ENCODE assay signal across 8 mouse cellular contexts in genomic region chr5:44799053-44799860, GRCm38 (mm10). TPM values are rescaled to one million over a fixed set of nuclear protein-coding genes. Genes with fewer than 3 reads are reported as not detected.
DNase-seq lines count a peak whose midpoint lies in the region; ATAC-seq and TF ChIP-seq lines count a peak whose summit lies in the region.

Gene Ldb2 (minus strand): TSS chr5:44799680.

- no peaks in the 10 kb centered on the region for H3K36me3 ChIP-seq in heart, embryonic 10.5 days
- no peaks in the 10 kb centered on the region for H3K36me3 ChIP-seq in kidney, embryonic 14.5 days (ENCODE audit: control insufficient read depth, insufficient read depth, low read length)
- no peaks in the 10 kb centered on the region for H3K36me3 ChIP-seq in limb, embryonic 11.5 days (ENCODE audit: control insufficient read depth, insufficient read depth, low read length)
- H3K36me3 ChIP-seq in midbrain, embryonic 13.5 days: no peaks in the 10 kb centered on the region
- H3K36me3 ChIP-seq in stomach, embryonic 14.5 days (ENCODE audit: control insufficient read depth, insufficient read depth, low read length): no peaks in the 10 kb centered on the region

- peak within 1 kb of the TSS; percentile 41 for H3K4me2 ChIP-seq in kidney, embryonic 14.5 days (replicated peaks; ENCODE audit: low read depth, low read length)
- peak within 1 kb of the TSS; percentile 62 for H3K4me2 ChIP-seq in limb, embryonic 11.5 days (ENCODE audit: low read depth, severe bottlenecking)
- H3K4me2 ChIP-seq in midbrain, embryonic 13.5 days (replicated peaks): peak within 1 kb of the TSS; percentile 62
- H3K4me2 ChIP-seq in stomach, embryonic 14.5 days (replicated peaks; ENCODE audit: low read depth, low read length): peak within 1 kb of the TSS; percentile 55

- H3K27me3 ChIP-seq in heart, embryonic 10.5 days (ENCODE audit: insufficient read depth, poor library complexity, severe bottlenecking): no peaks in the 10 kb centered on the region
- H3K27me3 ChIP-seq in kidney, embryonic 14.5 days (ENCODE audit: control insufficient read depth, insufficient read depth, low read length): no peaks in the 10 kb centered on the region
- no peaks in the 10 kb centered on the region for H3K27me3 ChIP-seq in limb, embryonic 11.5 days (ENCODE audit: control insufficient read depth, insufficient read depth, low read length)
- no peaks in the 10 kb centered on the region for H3K27me3 ChIP-seq in midbrain, embryonic 13.5 days
- no peaks in the 10 kb centered on the region for H3K27me3 ChIP-seq in stomach, embryonic 14.5 days (ENCODE audit: control insufficient read depth, insufficient read depth, low read length)

- TF ChIP-seq POLR2A in brain, embryonic 14.5 days (IDR thresholded peaks at IDR 0.05; ENCODE audit: borderline replicate concordance, extremely low read depth, insufficient read depth, insufficient read length, poor library complexity, severe bottlenecking): no peak
- TF ChIP-seq POLR2A in embryonic fibroblast, embryonic 13.5 days (IDR thresholded peaks at IDR 0.05; ENCODE audit: low read depth, low read length): peak; percentile 83

- peak within 1 kb of the TSS; percentile 21 for H3K4me3 ChIP-seq in embryonic fibroblast, embryonic 13.5 days (ENCODE audit: insufficient read depth, low read length)
- H3K4me3 ChIP-seq in heart, embryonic 10.5 days: peak within 1 kb of the TSS; percentile 60
- peak within 1 kb of the TSS; percentile 51 for H3K4me3 ChIP-seq in kidney, embryonic 14.5 days (ENCODE audit: low read length)
- H3K4me3 ChIP-seq in limb, embryonic 11.5 days (ENCODE audit: low read depth, low read length): peak within 1 kb of the TSS; percentile 40
- peak within 1 kb of the TSS; percentile 43 for H3K4me3 ChIP-seq in midbrain, embryonic 13.5 days (replicated peaks)
- peak within 1 kb of the TSS; percentile 46 for H3K4me3 ChIP-seq in stomach, embryonic 14.5 days (ENCODE audit: low read depth, low read length)

- H3K4me1 ChIP-seq in embryonic fibroblast, embryonic 13.5 days (ENCODE audit: control insufficient read depth, insufficient read depth, low read length): no peaks in the 10 kb centered on the region
- peaks cover 10% of the 10 kb centered on the region; the same call in 1 of the 2 replicates for H3K4me1 ChIP-seq in heart, embryonic 10.5 days
- no peaks in the 10 kb centered on the region for H3K4me1 ChIP-seq in kidney, embryonic 14.5 days (ENCODE audit: control insufficient read depth, insufficient read depth, low read length)
- peaks cover 16% of the 10 kb centered on the region for H3K4me1 ChIP-seq in limb, embryonic 11.5 days (ENCODE audit: control insufficient read depth, insufficient read depth, low read length)
- peaks cover 24% of the 10 kb centered on the region for H3K4me1 ChIP-seq in midbrain, embryonic 13.5 days (replicated peaks)
- peaks cover 15% of the 10 kb centered on the region for H3K4me1 ChIP-seq in stomach, embryonic 14.5 days (ENCODE audit: control insufficient read depth, insufficient read depth, low read length)

- DNase-seq in brain, embryonic 14.5 days (ENCODE audit: low read depth): peak; percentile 91
- peak; percentile 82 for DNase-seq in heart, embryonic 10.5 days (ENCODE audit: low spot score)
- DNase-seq in limb, embryonic 11.5 days (ENCODE audit: low spot score): peak; percentile 76
- DNase-seq in thymus, postnatal 36 days: no peak

- no peaks in the 10 kb centered on the region for H3K9me3 ChIP-seq in heart, embryonic 10.5 days
- no peaks in the 10 kb centered on the region for H3K9me3 ChIP-seq in kidney, embryonic 14.5 days (ENCODE audit: control insufficient read depth, low read length)
- no peaks in the 10 kb centered on the region for H3K9me3 ChIP-seq in limb, embryonic 11.5 days (ENCODE audit: control insufficient read depth, low read length)
- no peaks in the 10 kb centered on the region for H3K9me3 ChIP-seq in midbrain, embryonic 13.5 days
- H3K9me3 ChIP-seq in stomach, embryonic 14.5 days (ENCODE audit: control insufficient read depth, low read depth, low read length): no peaks in the 10 kb centered on the region

- no peak for TF ChIP-seq CTCF in brain, embryonic 14.5 days (IDR thresholded peaks at IDR 0.05; ENCODE audit: borderline replicate concordance, extremely low read depth, insufficient read depth, insufficient read length)
- TF ChIP-seq CTCF in embryonic fibroblast, embryonic 13.5 days (IDR thresholded peaks at IDR 0.05; ENCODE audit: borderline replicate concordance, insufficient read depth, low read length): no peak

- peak within 1 kb of the TSS; percentile 68 for H3K9ac ChIP-seq in kidney, embryonic 14.5 days (ENCODE audit: low read depth, low read length)
- peak within 1 kb of the TSS; percentile 58 for H3K9ac ChIP-seq in limb, embryonic 11.5 days (ENCODE audit: low read length)
- peak within 1 kb of the TSS; percentile 67 for H3K9ac ChIP-seq in midbrain, embryonic 13.5 days (replicated peaks)
- peak within 1 kb of the TSS; percentile 67 for H3K9ac ChIP-seq in stomach, embryonic 14.5 days (replicated peaks; ENCODE audit: low read depth, low read length)

- 1% methylated on average over 19 of the region's 19 CpGs for WGBS in heart, embryonic 10.5 days
- WGBS in kidney, embryonic 14.5 days: under 1% methylated on average over 17 of the region's 19 CpGs
- WGBS in limb, embryonic 11.5 days: 2% methylated on average over 19 of the region's 19 CpGs
- 2% methylated on average over 19 of the region's 19 CpGs for WGBS in midbrain, embryonic 13.5 days
- 1% methylated on average over 19 of the region's 19 CpGs for WGBS in stomach, embryonic 14.5 days

- peak; percentile 94 for ATAC-seq in kidney, embryonic 14.5 days (ENCODE audit: low FRiP score, low TSS enrichment)
- peak; percentile 83 for ATAC-seq in limb, embryonic 11.5 days (ENCODE audit: insufficient number of reproducible peaks, low FRiP score, low TSS enrichment, low read depth)
- ATAC-seq in midbrain, embryonic 13.5 days: peak; percentile 97
- ATAC-seq in stomach, embryonic 14.5 days (ENCODE audit: insufficient number of reproducible peaks, insufficient read depth, low FRiP score, low read depth): peak; percentile 87

- H3K27ac ChIP-seq in embryonic fibroblast, embryonic 13.5 days (ENCODE audit: insufficient read depth, low read length): peak within 1 kb of the TSS; percentile 45; the same call in 1 of the 2 replicates
- H3K27ac ChIP-seq in heart, embryonic 10.5 days: peak within 1 kb of the TSS; percentile 72
- H3K27ac ChIP-seq in kidney, embryonic 14.5 days (ENCODE audit: low read depth, low read length): peak within 1 kb of the TSS; percentile 31; the same call in 1 of the 2 replicates
- no peak within 1 kb of the TSS; the same call in 1 of the 2 replicates for H3K27ac ChIP-seq in limb, embryonic 11.5 days (replicated peaks; ENCODE audit: low read depth, low read length)
- peak within 1 kb of the TSS; percentile 44 for H3K27ac ChIP-seq in midbrain, embryonic 13.5 days
- peak within 1 kb of the TSS; percentile 77 for H3K27ac ChIP-seq in stomach, embryonic 14.5 days (ENCODE audit: low read length)

RNA-seq across cellular contexts. Expression of gene Ldb2, which starts in this region (rescaled TPM):
- 27.9 and 40.3 TPM in 2 replicates for polyA plus RNA-seq in brain, embryonic 14.5 days (2012; rRNA removed)
- polyA plus RNA-seq in embryonic fibroblast, embryonic 13.5 days (2011; ENCODE audit: insufficient read length, low read depth, missing spikeins): 18.4 and 43.4 TPM in 2 replicates
- 9.3 and 14.9 TPM in 2 replicates for polyA plus RNA-seq in heart, embryonic 10.5 days (2016; fragmentation: Nextera tagmentation; extraction: Ambion mirVana)
- polyA plus RNA-seq in kidney, embryonic 14.5 days (2014; fragmentation: Nextera tagmentation; extraction: Ambion mirVana): 70.5 and 89.3 TPM in 2 replicates
- polyA plus RNA-seq in limb, embryonic 11.5 days (2014; fragmentation: Nextera tagmentation; extraction: Ambion mirVana): 45.2 and 45.7 TPM in 2 replicates
- polyA plus RNA-seq in midbrain, embryonic 13.5 days (2015; fragmentation: Nextera tagmentation; extraction: Ambion mirVana): 33.2 and 34.9 TPM in 2 replicates
- 62.8 and 71.3 TPM in 2 replicates for polyA plus RNA-seq in stomach, embryonic 14.5 days (2014; fragmentation: Nextera tagmentation; extraction: Ambion mirVana)

Comparison
In these comparisons a context has a peak if more than half of its experiments do, and no peak if none do; other contexts are left out.
1. DNase-seq: peak in brain, embryonic 14.5 days (single experiment), heart, embryonic 10.5 days (single experiment) and limb, embryonic 11.5 days (single experiment); none in thymus, postnatal 36 days (0 of 2).
2. Peak in every context shown above with its lines, with median percentiles within 50 percentile points of each other: H3K4me3 ChIP-seq, ATAC-seq, H3K4me2 ChIP-seq and H3K9ac ChIP-seq.